Mouse (Mus musculus): ENCODE data around the gene Spata5.

DNA sequence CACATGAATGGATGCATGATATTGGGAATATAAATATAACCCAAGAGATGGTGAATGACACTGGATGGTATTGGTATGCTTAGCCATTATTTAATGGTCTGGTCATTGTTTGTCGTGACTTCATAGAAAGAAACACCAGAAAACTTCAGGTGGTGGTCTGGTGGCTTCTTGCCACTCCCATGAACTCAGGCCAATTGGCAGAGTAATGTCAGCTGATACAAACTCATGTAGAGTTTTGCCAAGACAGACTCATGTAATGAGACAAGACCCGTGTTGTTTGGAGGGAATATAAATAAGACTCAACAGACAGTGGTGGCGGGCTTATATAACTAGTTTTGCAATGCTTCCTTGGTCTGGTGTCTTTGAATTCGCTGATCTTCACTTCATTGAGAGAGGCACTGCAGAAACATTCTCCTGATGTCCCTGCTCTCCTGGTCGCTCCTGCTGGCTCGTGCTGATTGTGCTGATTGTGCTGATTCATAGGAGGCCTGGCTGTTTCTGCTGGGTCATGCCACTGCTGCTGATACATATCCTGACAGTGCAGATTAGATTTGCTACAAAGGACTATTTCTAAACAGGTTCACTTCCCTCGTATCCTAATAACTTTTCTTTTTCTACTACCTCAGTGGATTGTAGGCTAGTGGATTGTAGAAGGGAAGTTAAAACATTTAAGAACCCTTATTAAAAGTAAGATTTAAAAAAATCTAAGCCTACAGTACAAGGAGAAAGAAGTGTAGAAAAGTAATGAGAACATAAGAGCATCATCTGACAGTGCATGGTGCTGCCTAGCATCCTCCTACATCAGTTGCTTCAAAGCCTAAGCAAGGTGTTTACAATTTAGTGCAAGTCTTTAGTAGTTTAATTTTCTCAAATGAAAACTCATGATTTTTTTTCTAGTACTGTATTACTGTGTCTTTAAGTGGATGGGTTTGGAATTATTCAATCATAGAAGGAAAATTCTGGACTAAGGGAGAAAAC, 90.6 kb downstream of the Spata5 start:
- no peak for TF ChIP-seq EP300 (IDR thresholded peaks at IDR 0.05; ENCODE audit: low read length)
- no peak for TF ChIP-seq BHLHE40 (IDR thresholded peaks at IDR 0.05; ENCODE audit: low read depth, low read length)
- no peak for TF ChIP-seq CTCF (conservative IDR thresholded peaks at IDR 0.05 in 1 of 2, IDR thresholded peaks at IDR 0.05 in 1 of 2; ENCODE audit: low read depth in 2 of 2, low read length in 2 of 2)
- TF ChIP-seq USF2 (conservative IDR thresholded peaks at IDR 0.05; ENCODE audit: low read depth, low read length), result no peak
- TF ChIP-seq ZNF384 (IDR thresholded peaks at IDR 0.05; ENCODE audit: low read depth, low read length), result no peak
- TF ChIP-seq USF1 (IDR thresholded peaks at IDR 0.05; ENCODE audit: low read depth, low read length), result no peak
